Mouse (Mus musculus): ENCODE data around the gene Slco3a1.

GRCm38 (mm10) chr7:74523086-74523485 is 31.5 kb downstream of the Slco3a1 start:
- TF ChIP-seq CTCF (conservative IDR thresholded peaks at IDR 0.05; ENCODE audit: insufficient read depth, insufficient read length, low read depth, low read length) (no peak), POLR2A (IDR thresholded peaks at IDR 0.05; ENCODE audit: low read depth, low read length) (no peak)
